Mouse (Mus musculus) mesoderm, embryonic 11.5 days (tissue): ENCODE measurements at regions not wholly inside any gene's neighbourhood (a gene's known extent, or its start where the extent isn't known, plus 50 kb on each side); places are given as distances from the start of the nearest gene placed in this dataset.

ENCODE experiments used
- DNase-seq: peaks from one replicate; pipeline ENCODE4 v3.0.0-alpha.2; 2012; ENCODE audit warnings: low read depth, low spot score

DNA sequence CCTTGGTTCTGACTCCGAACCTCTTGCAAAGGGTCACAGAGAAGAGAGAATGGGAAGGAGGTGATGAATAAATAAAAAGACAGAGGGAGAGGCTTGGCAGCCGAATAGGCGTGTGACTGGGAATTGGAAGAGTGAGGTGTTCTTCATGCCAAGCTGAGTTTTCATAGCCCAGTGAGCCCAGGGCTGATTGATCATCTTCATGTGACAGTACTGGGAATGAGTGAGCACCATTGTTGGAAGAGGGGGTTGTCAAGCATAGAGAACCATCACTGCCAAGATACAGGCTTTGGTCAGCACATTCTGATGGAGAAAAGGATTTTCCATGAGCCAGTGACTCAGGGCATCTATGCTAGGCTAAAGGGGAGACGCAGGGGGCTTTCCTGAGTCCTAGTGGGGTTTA is 163.0 kb downstream of the Slc30a10 start:
- DNase-seq = no peak

DNA sequence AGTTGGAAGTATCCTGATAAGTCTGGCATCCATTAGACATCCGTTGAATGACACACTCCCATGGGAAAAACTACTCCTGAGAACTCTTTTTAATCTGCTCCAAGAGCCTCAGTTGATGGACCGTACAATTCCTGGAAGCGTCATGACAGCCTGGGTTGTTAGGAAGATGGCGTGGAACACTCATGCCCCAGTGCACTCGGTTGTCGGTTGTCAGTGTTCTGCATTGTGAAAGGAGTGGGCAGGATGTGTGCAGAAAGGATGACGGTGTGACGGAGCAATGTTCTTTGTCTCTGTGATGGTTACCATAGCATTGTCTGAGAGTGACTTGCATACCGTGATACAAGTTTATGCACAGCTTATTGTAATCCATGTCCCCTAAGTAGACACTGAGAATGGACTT is 164.4 kb downstream of the Slc30a10 start:
- no peak for DNase-seq

DNA sequence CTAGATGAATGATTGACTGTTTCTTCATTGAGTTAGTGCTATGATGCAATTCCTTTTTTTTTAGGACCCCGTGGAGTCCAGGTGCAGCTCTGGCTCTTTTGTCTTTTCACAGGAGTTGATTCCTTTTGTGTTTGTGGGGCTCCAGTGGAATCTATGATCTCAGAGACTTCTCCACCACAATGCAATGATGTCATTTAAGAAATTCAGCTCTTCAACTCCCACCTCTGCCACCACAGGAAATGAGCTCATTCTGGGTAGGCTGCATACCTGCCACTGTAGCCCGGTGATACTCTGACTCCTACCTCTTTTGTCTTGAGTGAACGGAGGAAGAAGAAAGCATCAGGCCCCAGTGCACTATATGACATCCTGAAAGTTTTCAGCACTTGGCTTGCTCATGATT is 173.8 kb downstream of the Slc30a10 start:
- DNase-seq = no peak

DNA sequence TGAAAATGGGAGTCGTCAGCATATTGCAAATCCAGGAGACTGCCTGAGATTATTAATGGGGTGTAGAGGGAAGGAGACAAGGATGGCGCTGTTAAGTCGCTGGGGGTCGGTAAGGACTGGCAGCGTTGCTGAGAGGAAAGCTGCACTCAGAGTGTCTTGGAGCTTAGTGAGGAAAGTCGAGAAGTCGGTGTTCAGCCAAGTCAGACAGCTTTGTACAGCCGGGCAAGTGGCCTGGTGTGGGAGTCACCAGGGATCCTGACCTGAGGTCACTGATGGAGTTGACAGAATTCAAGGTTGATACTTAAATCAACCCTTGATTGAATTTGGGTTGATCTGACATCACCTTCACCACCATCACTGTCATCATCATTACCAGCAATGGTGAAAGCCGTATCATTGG is 175.3 kb downstream of the Slc30a10 start:
- DNase-seq = no peak

DNA sequence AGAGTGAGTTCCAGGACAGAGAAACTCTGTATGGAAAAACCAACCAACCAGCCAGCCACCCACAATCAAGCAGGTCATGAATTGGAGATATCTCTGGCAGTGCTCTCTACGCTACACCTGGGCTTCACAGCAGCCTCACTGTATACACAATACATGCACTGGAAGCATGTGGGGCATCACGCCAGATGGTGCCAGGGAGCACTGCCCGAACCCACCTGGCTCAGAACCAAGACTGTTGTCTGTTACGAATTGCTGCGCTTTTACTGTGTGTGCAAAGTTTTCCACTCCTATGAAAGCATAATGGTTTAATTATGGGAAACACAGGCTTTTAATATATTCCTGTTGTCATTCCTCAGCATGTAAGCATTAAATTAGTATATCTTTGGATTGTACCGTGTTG is 184.0 kb downstream of the Slc30a10 start:
- no peak for DNase-seq

DNA sequence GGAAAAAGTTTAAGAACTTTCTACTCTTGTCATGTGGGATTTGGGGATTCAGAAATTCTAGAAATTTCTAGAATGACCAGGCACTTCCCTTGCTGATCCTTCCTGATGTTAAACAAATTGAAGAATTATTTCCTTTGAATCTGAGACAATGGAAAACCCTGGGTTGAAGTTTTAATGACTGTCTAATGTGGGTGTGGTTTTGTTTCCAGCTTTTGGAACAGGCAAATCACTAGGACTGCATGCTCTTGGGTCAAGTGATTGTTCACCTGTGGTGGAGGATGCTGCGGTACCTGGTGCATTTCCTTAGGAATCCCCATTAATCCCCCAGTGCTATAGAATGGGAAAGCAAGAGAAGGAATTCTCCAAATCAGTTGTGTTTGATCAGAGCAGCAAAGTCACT is 184.8 kb downstream of the Slc30a10 start:
- DNase-seq = no peak

DNA sequence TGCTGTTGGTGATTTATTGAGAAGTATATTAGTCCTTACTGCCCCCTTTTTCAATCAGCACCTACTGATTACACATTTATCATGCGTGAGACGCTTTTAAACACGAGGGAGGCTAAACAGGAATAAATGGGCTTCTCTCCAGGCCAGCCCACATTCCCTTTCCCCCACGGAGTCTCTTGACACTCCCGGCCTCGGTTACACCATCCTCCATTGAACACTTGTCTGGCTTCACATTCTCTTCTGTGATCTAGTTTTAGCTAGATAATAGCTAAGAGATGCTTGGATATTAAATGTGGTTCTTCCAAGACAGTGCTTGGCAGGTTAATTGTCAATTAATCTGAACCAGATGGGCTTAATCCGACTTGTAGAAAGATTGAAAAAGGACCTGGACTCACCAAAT is 189.4 kb downstream of the Slc30a10 start:
- DNase-seq = peak; percentile 18

DNA sequence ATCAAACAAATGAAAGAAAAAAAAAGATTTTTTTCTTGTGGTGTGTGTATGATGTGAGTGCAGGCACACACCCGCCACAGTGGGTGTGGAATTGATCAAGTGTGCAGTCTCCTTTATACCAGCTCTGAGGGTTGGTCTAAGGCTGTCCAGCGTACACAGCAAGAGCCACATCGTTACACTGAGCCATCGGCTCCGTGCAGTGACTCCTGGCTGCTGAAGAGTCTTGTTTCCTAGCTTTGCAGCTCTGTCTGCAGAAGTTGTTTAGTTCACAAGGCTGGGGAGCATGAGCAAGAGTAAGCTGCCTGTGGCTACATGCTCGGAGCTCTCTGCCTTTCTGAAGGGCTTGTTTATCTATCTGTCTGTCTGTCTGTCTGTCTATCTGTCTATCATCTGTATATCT is 193.5 kb downstream of the Slc30a10 start:
- no peak for DNase-seq

DNA sequence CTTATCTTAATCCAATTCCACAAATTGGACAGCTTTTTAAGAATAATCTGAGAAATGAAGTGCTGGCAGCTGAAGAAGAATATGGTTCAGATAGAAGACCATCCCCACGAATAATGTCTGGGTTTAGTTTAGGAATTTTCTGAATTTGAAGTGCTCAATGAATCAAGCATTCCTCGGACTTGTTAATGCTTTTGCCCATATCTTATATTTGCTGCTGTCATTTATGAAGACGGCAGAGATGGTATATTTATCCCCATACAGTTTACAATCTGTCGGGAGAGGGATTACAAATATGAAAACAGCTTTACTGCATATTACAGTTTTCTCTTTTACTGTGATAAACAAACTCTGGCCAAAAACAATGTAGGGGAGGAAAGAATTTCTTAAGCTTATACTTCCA is 194.3 kb downstream of the Slc30a10 start:
- no peak for DNase-seq

DNA sequence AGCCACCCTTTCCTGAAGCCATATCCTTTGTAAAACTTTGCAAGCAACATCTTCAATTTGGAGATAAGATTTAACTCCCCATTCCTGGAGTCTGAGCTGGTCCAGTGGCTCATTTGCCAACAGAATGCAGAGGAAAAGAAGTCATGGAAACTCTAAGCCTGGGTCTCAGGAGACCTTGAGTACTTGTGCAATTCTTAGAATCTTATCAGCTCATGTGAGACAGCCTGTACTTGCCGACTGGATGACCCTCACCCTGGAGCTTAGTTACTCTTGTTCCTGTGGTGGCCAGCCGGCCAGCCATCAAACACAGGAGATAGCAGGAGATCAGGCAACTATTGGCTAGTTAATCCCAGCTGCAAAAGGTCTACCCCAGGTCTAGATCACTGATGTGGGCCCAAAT is 196.3 kb downstream of the Slc30a10 start:
- no peak for DNase-seq

DNA sequence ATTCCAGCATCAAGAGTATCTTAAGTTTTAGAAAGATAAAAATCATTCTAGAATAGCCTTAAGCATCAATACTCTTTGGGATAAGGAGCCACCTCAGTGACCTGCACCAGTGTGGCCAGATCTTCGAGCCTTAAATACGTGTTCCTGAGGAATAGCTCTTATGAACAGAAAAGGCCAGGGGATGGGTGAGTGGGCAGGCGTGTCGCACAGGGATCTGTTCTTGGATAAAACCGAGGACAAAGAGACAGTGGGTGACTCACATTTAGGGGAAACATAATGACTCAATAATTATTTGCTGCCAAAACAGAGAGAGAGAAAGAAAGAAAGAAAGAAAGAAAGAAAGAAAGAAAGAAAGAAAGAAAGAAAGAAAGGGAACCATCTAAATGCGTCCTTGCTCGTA is 200.4 kb downstream of the Slc30a10 start:
- DNase-seq = no peak

DNA sequence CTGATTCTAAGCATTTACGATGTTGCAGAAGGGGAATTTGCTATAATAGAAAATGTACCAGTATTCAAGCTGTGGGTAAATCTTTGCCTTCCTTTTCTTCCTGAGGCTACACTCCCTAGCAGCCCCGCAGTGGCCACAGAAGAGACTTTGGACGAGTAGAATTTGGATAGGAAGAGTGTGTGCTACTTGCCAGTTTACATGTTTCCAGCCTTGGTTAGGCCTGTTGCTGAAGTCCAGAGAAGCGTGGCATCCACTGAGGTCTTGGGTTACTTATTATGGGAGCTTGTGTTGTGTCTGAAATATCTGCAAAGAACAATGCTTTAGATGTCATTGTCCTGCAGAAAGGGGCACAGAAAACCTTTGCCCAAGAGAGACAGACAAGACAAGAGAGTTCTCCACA is 200.8 kb downstream of the Slc30a10 start:
- no peak for DNase-seq

DNA sequence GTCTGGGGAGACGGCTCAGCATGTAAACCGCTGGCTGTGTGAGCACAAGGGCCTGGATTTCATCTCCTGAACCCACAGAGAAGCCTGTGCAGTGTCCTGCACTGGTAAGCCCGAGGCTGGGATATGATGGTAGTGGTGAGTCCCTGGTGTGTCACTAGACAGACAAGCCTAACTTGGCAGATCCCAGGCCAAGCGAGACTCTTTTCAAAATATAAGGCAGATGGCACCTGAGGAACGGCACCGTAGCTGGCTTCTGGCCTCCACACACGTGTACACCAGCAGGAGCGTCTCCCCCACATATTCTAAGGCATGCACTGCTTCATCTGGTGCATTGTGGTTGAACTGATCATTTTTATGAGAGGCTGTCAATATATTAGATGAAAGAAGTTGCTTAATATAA is 202.6 kb downstream of the Slc30a10 start:
- no peak for DNase-seq

DNA sequence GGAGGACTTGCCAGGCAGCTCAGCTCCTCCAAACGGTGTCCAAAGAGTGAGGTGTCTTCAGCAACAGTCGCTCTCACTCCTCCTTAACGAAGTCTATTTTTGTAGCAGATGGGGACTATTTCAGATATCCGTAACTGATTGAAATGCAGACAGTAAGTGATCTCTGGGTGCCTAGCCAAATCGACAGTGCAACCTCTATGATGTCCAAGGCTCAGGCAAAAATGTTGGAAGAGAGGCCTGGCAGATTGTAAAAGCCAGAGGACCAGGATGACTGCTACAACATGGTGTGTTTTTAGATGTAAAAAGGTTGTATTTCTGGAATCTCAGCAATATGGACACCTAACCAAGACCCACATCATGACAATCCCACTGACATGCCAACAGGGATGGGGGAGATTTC is 204.8 kb downstream of the Slc30a10 start:
- DNase-seq = no peak

DNA sequence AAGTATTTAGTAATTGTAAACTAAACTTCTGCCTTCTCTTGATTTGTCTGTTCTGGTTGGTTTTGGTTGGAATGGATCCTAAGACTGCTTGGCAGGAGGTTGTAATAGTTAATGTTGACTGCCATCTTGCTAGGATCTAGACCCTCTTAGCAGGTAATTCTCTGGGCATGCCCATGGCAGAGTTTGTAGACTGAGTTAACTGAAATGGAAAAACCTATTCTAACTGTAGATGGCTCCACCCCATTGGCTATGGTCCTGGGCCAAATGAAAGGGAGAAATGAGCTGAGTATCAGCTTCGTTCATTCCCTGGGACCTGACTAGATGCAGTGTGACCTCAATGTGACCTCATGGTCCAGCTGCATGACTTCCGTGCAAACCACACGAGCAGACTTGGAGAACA is 207.7 kb downstream of the Slc30a10 start:
- no peak for DNase-seq

DNA sequence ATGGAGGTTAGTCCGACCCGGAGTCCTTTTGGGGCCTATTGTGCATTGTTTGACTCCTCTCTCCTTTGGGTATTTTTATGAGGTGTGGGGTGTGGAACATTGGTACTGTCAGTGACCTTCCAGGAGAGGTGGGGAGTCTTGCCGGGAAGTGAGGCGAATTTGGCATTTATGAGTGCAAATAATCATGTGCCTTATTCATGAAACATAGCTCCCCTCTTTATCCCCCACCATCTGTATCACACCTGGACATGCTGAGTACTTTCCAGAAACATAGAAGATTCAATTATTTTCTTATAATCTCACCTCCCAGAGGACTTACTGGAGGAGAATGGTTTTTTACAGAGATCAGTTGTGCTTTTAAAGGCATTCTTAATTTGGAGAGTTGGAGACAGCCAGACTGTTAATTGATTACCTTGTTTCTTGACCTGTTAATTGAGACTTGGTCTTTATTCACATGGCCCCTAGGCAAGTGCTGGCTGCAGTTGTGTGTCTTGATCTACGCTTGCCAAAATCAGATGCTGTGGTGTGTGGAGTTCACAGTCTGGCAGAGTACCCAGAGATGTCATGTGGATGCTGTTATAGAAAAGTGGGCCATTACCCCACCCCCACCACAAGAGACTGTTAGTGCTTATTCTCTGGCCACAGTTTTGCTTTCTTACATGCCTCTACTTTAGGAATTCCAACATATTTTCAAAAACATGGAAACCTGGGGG is 215.5 kb downstream of the Slc30a10 start:
- DNase-seq = no peak

DNA sequence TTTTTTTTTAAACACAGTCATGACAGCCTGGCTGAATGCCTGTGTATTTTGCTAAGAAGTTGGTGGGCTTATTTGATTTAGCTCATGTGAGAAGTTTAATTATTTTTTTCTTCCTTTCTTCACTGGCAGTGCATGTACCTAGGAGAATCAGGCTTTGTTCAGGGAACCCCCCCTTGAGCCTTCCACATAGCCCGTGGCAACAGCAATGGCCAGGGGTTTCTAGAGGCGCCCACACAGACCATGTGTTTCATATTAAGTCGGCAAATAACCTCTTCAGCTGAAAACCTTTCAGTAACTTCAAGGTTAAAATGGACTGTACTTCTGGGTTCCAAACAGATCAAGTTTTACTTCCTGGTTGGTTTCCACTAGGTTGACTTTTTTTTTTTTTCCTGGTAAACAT is 218.3 kb downstream of the Slc30a10 start:
- DNase-seq = peak; percentile 37

DNA sequence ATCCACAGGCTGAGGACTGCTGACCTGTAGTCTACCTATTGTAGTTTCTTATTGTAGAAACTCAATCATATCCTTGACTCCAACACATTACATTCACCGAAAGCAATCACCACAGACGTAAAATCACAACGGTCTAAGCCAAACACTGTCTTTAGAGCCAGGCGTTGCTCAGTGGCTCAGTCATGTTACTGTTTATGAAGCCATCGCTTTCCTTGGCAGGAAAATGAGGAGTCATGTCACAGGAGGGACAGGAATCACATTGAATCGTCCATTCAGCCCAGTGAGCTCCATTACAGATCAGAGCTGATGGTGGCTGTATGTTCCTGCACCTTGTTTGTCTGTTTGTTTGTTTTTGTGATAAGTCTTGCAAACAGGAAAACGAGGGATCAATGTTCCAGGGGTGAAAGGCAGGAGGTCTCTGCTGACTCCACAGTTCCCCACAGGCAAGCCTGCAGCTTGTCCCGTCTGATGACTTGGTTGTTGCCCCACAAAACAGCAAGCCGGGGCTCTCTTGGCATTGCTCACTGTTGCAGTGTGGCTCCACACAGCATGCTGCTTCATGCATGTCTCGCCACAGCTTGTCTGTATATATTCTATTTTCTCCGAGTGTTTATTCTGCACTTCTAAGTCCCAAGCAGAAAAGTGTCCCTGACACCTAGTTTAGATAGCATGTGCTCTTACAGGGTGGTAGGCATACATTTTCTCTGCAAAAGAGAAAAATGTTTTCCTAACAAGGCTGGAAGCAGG is 221.2 kb downstream of the Slc30a10 start:
- DNase-seq = no peak

DNA sequence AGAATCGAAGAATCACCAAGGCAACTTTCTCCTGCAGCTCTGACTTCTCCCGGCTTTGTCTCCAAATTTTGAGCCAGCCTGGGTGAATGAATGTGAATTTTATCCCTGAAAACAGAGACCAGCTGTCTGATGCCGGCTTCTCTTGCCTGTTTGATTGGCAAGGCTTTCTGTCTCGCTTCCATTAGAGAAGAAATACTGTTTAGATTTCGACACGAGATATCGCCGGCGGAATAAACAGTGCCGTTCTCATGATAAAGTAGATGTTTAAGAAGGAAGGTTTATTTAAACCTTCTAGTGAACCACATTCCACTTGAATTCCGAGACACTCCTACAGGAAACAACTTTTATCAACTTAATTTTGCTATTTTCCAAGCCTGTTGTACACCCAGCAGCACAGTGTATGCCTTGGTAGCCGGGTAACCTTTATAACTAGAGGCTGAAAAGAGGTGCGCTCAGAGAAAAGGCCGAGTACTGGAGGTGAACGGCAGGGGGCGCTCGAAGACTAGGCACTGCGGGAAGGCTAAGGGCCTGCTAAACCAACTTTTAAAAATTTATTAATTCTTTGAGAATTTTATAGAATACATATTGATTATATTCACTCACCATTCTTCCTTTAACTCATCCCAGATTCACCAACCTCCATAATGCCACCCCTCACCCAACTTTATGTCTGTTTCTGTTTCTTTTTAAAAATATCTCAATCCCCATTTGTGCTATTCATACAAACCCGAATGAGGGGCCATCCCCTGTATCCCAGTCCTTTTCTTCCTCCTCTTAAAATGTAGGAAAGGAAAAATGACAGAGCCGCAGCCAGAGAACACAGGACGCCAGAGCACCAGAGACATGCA is 227.2 kb downstream of the Slc30a10 start:
- peak; percentile 71 for DNase-seq

DNA sequence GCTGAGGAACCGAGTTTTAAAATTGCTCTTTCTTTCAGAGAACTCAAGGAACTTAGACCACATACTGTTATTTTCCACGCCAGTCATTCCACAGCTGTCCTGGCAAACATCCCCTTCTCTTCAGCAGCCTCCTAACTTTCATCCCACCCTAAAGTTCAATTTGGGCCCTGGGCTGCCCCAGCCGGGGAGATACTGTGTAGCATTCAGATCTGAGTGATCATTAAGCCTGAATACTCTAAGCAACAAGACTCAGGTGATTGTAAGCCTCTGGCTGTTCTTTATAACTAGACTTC is 227.8 kb downstream of the Slc30a10 start:
- no peak for DNase-seq

DNA sequence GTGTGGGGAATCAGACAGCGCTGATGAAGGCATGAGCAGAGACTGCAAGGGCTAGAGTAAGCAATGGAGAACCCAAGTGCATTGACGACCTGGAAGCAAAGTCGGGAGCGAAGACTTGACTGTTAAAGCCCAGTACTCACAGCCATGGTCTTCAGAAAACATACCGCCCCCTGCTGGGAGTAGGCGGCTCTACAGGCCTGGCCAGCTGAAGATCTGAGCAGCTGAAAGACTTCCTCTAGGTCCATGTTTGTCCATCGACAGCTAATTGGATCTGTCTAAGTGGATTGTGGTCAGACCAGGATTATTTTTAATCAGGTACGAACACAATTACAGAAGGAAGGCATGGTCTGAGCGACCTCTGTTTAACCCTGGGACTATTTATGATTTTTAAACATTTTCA is 230.0 kb downstream of the Slc30a10 start:
- peak; percentile 19 for DNase-seq

DNA sequence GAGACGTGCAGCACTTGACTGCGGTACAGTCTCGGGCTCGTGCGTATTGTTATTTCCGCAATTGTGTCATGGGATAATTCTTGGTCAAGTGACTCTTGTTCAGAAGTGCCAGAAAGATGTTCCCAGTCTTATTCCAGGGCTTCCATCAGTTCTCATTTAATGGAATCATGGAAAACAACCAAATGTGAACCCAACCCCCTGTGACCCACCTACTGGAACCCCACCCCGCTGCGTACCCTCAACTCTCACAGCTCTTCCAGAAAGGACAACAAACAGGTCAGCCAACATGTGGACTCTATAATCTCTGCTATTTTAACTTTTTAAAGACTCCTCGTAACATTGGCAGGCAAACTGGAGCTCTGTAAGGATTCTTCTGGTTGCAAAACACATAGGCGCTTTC is 233.9 kb downstream of the Slc30a10 start:
- no peak for DNase-seq

DNA sequence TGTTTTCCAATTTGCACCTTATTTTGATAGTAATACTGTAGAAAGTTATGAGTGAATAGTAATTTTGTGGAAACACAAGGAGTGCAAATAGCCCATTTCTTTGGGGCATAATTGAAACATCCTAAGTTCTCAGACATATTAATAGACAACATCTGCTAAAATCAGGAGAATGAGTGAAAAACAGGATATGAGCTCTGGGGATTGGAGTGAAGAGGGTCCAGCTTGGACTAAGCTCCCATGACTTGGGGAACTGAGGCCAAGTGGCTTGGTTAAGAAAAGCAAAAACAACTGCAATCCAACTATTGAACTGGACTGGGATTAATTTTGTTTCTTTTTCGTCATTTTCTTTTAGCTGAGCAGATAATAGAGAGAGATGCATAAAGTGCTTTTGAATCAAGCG is 240.7 kb downstream of the Slc30a10 start:
- DNase-seq = no peak
